Mouse (Mus musculus): Measurements from ENCODE around the gene Anapc5.

The Anapc5 gene

DNA sequence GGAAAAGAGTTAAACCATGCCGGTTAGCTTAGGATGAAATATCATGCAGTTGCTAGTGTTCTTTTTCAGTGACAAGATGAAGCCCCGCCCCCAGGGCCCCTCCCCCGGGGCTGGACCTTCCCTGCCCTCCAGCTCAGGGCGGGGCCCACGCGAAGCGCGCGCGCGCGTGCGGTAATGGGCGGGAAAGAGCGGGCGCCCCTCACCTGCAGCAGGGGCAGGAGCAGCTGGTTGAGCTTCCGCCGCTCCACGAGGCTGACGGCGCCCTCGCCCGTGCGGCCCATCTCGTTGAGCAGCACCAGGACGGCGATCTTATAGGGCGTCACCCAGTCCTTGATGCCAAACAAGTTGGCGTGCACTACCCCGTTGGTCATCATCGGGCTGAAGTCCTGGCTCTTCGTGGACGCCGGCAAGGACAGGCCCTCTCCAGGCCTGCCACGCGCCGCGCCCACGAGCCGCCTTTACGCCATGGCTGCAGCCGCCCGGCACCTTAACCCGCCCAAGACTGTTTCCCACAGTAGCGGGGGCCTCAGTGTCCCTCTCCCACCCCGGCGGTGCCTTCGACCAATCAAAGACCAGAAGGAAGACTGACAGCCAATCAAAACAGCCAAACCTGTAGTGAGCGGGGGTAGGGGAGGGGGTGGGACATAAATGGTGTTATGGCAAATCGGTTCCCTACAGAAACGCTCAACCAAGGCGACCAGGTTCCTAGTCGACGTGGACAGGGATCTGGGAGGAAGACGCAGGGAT is at the start of gene Anapc5:
Gene Anapc5 (minus strand): TSS at position 563 of the 747 bp plus-strand sequence.
- peak; percentile 97 for DNase-seq (ENCODE audit: low read depth, low spot score)

DNA sequence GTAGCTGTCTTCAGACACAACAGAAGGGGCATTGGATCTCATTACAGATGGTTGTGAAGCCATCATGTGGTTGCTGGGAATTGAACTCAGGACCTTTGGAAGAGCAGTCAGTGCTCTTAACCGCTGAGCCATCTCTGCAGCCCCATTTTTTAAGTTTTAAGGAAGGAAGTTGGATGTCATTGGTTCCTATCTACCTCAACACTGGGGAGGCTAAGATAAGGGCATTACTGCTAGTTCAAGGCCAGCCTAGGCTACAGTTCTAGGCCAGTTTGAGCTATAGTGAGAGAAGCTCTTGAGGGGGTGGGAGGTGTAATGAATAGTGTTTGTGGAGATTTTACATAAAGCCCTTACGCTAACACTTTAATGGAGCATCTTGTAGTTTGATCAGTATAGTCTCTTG is 41.9 kb upstream of the Anapc5 start:
- DNase-seq (ENCODE audit: low read depth, low spot score), result no peak

- DNase-seq (ENCODE audit: low read depth, low spot score), result peak; percentile 24
Measured at GRCm38 (mm10) chr5:122855858-122856257, 34.7 kb upstream of the Anapc5 start.

DNA sequence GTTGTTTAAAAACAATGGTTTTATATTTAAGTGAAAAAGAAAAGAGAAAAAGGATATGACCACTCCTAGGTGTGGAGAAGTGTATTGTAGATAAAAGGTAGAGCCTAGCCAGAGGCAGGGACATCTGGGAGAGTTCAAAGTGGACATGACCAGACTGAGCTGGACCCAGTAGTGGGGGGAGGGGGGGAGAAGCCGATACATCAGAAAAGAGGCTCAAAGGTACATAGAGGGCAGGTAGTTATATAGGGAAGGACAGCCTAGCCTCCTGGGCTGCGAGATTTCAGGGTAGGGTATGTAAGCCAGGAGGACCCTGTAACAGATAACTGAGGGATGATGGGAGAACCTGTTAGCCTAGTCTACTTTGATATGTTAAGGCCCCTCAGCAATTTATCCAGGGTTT is 31.5 kb upstream of the Anapc5 start:
- DNase-seq (ENCODE audit: low read depth, low spot score), result no peak

DNA sequence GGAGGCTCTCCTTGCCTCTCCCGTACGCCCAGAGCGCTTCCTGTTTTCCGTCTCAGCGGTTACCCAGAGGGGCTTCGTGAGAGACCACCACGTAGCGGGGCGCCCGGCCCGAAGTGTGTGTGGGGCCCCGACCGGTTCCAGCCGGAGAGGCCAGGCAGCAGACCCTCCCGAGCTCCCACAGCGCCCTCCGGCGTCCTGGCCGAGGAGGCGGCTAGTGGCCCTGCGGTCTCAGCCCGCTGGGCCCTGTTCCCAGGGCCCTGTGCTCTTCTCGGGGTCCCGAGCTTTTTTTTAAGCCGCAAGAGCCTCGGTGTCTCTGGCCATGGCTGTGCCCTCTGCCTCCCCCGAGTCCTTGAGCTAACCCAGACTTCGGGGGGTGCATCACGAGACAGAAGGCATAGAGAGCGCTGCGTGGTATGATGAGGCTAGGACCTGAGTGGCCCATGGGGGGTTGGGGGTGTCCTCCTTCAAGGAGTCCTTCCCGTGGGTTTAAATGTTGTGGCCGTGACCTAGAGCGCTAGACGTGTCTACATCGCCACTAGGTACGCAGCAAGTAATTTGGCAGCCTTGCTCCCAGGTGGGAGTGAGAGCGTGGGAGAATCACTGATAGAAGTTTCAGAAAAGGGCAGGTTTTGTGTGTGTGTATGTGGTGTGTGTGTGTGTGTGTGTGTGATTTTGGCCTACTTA is 29.3 kb upstream of the Anapc5 start:
- no peak for DNase-seq (ENCODE audit: low read depth, low spot score)

DNA sequence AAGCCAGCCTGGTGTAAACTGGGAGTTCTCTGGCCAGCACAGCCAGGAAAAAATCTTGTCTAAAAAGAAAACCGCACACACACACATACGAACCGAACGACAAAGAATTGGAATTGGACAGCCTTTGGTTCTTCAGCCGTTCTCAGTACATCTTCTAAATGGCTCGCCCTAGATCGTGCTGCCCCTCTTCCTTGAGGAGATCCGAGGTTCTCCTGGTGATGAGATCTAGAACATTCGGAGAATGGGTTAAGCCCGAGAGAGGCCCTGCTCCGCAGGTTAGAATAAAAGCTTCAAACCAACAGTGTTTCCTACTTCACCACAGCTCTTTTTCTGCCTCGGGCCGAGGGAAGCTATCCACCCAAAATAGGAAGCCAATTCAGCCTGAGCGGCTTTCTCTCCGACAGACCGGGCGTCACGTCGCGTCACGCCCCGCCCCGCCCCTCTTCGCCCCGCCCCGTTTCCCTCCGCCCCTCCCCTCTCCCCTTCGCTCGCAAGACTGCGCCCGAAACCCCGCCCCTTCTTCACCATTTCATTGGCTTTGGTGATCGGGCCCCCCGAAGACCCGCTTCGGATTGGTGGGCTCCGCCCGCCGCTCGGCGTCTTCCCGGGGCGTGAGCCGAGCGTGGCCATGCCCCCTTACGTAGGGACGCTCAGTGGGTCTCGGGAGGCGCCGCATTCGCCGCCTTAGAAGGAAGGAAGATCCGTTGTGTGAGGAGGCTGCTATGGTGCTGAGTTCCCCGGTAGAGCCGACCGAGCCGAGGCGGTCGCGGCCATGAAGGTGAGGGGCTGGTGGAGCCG is 28.6 kb upstream of the Anapc5 start, which contains the start of gene Rnf34:
Gene Rnf34 (plus strand): TSS at position 528 of the 798 bp plus-strand sequence.
- peak; percentile 99 for DNase-seq (ENCODE audit: low read depth, low spot score)

- DNase-seq (ENCODE audit: low read depth, low spot score), result no peak
Measured at GRCm38 (mm10) chr5:122843799-122844198, 22.7 kb upstream of the Anapc5 start.

GRCm38 (mm10) chr5:122841126-122841525 is 20.0 kb upstream of the Anapc5 start:
- DNase-seq (ENCODE audit: low read depth, low spot score), result no peak

DNA sequence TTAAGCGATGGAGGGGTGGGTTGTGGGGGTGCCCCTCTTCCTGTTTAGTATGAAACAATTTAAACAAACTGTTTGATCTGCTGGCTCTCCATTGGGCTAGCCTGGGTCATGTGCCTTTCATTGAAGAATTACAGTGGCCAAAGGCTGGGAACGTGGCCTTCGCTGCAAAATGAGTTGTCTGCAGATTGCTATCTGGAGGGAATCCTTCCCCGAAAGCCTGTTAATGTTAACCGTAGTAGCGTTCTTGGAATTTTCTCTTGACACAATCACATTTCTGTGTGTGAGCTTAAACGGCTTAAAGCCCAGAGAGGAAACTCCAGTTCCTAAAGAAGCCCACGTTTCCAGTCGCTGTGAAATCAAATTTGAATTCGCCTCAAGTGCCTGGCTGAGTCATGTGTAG is 11.9 kb upstream of the Anapc5 start:
- DNase-seq (ENCODE audit: low read depth, low spot score), result no peak

DNA sequence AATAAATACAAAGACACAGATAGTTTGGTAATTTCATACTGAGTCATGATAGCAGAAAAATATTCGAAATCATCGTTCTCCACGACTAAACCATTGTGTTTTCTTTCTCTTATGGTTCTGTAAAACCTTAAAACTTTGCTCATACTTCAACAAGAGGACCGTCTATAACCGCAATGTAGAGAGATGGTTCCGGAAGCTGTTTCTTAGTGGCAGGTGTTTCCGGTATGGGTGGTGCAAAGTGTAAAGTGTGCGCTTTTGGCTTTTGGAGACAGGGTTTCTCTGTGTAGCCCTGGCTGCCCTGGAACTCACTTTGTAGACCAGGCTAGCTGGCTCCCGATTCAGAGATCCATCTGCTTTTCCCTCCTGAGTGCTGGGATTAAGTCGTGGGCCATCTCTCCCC is 11.4 kb upstream of the Anapc5 start:
- DNase-seq (ENCODE audit: low read depth, low spot score), result peak; percentile 57

- no peak for DNase-seq (ENCODE audit: low read depth, low spot score)
Measured at GRCm38 (mm10) chr5:122825099-122825498, 4.0 kb upstream of the Anapc5 start.

DNA sequence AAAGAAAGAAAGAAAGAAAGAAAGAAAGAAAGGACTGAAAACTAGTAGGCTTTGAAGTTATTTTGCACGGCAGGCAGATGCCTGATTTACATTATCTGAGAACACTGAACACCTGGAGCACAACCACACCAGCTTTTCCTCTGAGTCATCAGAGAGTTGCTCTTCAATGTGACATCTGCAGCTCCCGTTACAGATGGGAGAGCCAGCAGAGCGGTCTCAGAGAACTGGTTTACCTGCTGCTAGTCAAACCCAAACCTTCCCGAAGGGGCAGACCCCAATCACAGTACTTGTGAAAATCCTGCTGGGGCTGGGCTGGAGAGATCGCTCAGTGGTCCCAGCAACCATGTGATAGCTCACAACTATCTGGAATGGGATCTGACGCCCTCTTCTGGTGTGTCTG is 3.3 kb upstream of the Anapc5 start:
- DNase-seq (ENCODE audit: low read depth, low spot score), result no peak

DNA sequence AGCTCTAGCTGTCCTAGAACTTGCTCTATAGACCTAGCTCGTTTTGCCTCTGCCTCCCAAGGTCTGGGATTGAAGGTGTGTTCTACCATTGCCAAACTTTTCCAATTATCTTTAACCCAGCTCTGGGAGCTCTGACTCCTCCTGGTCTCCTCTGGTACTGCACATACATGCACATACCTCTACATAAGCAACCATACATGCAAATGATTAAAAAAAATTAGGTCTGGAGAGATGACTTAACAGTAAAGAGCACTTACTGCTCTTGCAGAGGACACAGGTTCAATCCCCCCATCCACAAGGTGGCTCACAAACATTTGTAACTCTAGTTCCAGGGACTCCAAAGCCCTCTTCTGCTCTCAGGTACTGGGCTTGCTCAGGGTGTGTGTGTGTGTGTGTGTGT is 2.8 kb upstream of the Anapc5 start:
- DNase-seq (ENCODE audit: low read depth, low spot score), result peak; percentile 26

DNA sequence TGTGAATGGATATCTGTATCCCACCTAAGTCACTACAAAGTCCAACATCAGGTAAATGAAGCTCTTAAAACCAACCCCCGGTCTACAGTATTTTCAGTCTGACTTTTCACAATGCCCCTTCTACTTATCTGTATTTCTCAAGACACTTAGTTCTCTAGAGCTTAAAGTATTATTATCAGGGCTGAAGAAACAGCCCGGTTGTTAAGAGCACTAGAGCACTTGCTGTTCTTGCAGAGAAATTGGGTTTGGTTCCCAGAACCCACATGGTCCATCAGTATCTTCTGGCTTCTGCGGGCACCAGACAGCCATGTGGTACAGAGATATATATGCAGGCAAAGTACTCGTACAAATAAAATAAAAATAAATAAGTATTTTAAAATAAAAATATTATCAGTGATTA is 1.3 kb upstream of the Anapc5 start:
- DNase-seq (ENCODE audit: low read depth, low spot score), result no peak

DNA sequence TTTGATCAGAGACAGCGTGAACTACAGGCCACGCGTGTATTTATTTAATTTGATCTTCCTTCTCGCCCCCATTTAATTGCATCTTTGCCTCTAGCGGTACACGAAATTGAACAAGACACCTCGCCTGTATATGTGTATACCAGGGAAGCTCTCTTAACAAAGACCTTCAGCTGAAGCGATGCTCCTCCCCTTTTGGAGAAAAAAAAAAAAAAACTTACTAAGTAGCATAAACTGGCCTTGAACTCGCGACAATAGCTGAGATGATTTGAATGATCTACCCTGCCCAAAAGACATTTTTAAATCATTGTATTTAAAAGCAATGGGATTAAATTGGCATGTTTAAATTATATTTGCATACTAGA is 366 bp upstream of the Anapc5 start:
- no peak for DNase-seq (ENCODE audit: low read depth, low spot score)

DNA sequence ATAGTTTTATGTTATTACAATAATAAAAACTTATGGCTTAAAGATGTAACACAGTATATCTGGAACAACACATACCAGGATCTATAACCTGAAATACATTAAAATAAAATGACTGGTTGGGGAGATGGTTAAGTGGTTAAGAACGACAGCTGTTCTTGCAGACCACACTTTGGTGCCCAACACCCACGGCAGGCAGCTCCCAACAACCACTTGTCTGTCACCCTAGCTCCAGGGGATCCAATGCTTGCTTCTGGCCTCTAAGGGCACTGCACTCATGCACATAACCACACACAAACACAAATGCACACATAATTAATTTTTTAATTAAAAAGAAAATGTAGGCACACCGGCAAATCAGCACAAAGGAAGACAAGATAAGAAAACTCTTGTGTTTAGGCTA is 8.4 kb downstream of the Anapc5 start:
- DNase-seq (ENCODE audit: low read depth, low spot score), result no peak

GRCm38 (mm10) chr5:122811364-122812079 is 9.6 kb downstream of the Anapc5 start:
- DNase-seq (ENCODE audit: low read depth, low spot score), result peak; percentile 88

GRCm38 (mm10) chr5:122805503-122805902 is 15.6 kb downstream of the Anapc5 start:
- no peak for DNase-seq (ENCODE audit: low read depth, low spot score)

GRCm38 (mm10) chr5:122802706-122803105 is 18.4 kb downstream of the Anapc5 start:
- no peak for DNase-seq (ENCODE audit: low read depth, low spot score)

DNA sequence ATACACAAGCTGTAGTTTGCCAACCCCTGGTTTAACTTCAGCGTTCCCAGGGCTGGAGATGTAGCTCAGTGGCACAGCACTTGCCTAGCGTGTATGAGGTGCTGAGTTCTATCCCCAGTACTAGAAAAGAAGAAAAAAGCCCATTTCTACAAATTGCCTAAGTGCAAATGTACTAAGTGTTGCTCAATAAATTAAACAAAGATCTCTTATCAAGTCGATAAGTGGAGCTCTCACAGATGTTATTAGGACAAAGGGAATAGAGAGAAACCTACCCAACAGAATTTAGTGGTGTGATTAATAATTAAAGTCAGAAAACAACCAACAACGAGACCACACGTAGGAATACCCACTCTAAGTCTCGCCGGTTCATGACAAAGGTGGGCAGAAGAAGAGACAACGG is 19.5 kb downstream of the Anapc5 start:
- no peak for DNase-seq (ENCODE audit: low read depth, low spot score)

- no peak for DNase-seq (ENCODE audit: low read depth, low spot score)
Measured at GRCm38 (mm10) chr5:122800345-122801010, 20.7 kb downstream of the Anapc5 start.

Data from CD4-positive helper T cell, adult 2 months (primary cell).